Mouse (Mus musculus): ENCODE data around the gene Tmem59l.

DNA sequence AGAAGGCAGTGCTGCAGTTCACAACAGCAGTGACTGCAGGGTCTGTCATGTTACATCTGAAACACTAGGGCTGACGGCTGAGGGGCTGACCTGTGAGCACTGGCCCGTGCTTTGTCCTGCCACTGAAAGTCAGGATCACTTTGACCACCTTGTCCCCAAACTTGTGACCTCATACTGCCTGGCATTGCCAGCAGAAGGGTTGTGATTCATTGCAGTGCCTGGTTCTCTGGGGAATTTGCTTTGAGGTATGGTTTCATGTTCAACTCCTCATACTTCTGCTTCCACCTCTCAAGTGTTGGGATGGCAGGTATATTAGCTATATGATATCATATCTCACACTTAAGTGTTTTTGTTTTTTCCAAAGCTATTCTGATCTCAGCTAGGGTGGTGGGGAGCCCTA is 48.5 kb upstream of the Tmem59l start:
- TF ChIP-seq CTCF (IDR thresholded peaks at IDR 0.05; ENCODE audit: insufficient read depth, low read length), result no peak
- TF ChIP-seq POLR2A (IDR thresholded peaks at IDR 0.05; ENCODE audit: borderline replicate concordance, extremely low read depth, low read depth, low read length), result no peak
